Mouse (Mus musculus) gastrocnemius, adult 2 months (tissue): ENCODE data around the gene Stk17b. TPM values are rescaled to one million over a fixed set of nuclear protein-coding genes. Genes with fewer than 3 reads are reported as not detected.
A peak's percentile ranks its signal among the peaks of the same experiment; 100 is the strongest.

ENCODE experiments used
- DNase-seq: peaks from one replicate; pipeline ENCODE4 v3.0.0; 2022
- H3K27ac ChIP-seq: fragments of 200-600 bp; 2 replicates; pipeline ENCODE4 v1.8.1; 2022; ENCODE audit warnings: mild to moderate bottlenecking
- H3K4me3 ChIP-seq: fragments of 200-600 bp; 2 replicates; pipeline ENCODE4 v1.8.1; 2022; ENCODE audit warnings: mild to moderate bottlenecking, moderate library complexity
- CTCF ChIP-seq: fragments of 200-600 bp; IDR thresholded peaks from 2 replicates; pipeline ENCODE4 v1.8.1; 2022; ENCODE audit warnings: antibody characterized with exemption, mild to moderate bottlenecking, moderate library complexity
- intact Hi-C: fragments of 180-260 bp; cut with DNase I; formaldehyde crosslinking; loops from one replicate; pipeline ENCODE4 v1.15.1; 2025
- long read RNA-seq, 2 experiments: library from polyadenylated mRNA; stranded (forward); transcript quantifications; one replicate each; pipeline ENCODE4 v2.0.0; 2021
- total RNA-seq, 2 experiments: library from RNA; stranded (reverse); gene quantifications; 2 replicates each; pipeline ENCODE4 v1.2.3; 2021

The Stk17b gene
- 1 to 10 TPM; 6.0 to 6.7 TPM for total RNA-seq
- long read RNA-seq, experiment 1, partial matches to known transcripts = 1 of 2 reads
- long read RNA-seq, experiment 1, other reads (novel, unspliced or antisense) = 0 of 2 reads
- long read RNA-seq, experiment 2, partial matches to known transcripts = 0 of 3 reads
- long read RNA-seq, experiment 2, other reads (novel, unspliced or antisense) = 1 of 3 reads

GRCm38 (mm10) chr1:53784721-53785418, at the start of gene Stk17b:
TSS of gene Stk17b (minus strand) at chr1:53785224.
- DNase-seq = peak; percentile 97
- Histone ChIP-seq H3K27ac (peak within 1 kb of the TSS; percentile 93), H3K4me3 (peak within 1 kb of the TSS; percentile 98)
- TF ChIP-seq CTCF = no peak
- intact Hi-C loops = no loop called here

GRCm38 (mm10) chr1:53830286-53830685, 45.3 kb upstream of the Stk17b start:
- no peak for TF ChIP-seq CTCF
- Histone ChIP-seq H3K4me3 (no peak overlapping the region), H3K27ac (no peak overlapping the region)
- intact Hi-C loops = no loop called here
- no peak for DNase-seq

- TF ChIP-seq CTCF = no peak
- peak; percentile 18 for DNase-seq
- Histone ChIP-seq H3K27ac (no peak overlapping the region), H3K4me3 (no peak overlapping the region)
- intact Hi-C loops = no loop called here
Measured at GRCm38 (mm10) chr1:53829089-53829488, 44.1 kb upstream of the Stk17b start.

GRCm38 (mm10) chr1:53824446-53825337, 39.7 kb upstream of the Stk17b start:
- H3K27ac ChIP-seq = peak overlapping the region; percentile 64
- intact Hi-C loops = no loop called here
- no peak for TF ChIP-seq CTCF

GRCm38 (mm10) chr1:53823687-53824445, 38.8 kb upstream of the Stk17b start:
- intact Hi-C loops = no loop called here
- TF ChIP-seq CTCF = no peak
- peak; percentile 18 for DNase-seq
- Histone ChIP-seq H3K27ac (peak overlapping the region; percentile 64), H3K4me3 (peak overlapping the region; percentile 55)

More at GRCm38 (mm10) chr1:53824446-53825337, 39.7 kb upstream of the Stk17b start:
- no peak overlapping the region for H3K4me3 ChIP-seq
- no peak for DNase-seq

- TF ChIP-seq CTCF = no peak
- intact Hi-C loops = no loop called here
- no peak overlapping the region for H3K4me3 ChIP-seq
- no peak overlapping the region for H3K27ac ChIP-seq
- DNase-seq = no peak
Measured at GRCm38 (mm10) chr1:53821983-53822382, 37.0 kb upstream of the Stk17b start.

GRCm38 (mm10) chr1:53820041-53820632, 35.1 kb upstream of the Stk17b start:
- H3K27ac ChIP-seq = peak overlapping the region; percentile 56
- intact Hi-C loops = no loop called here
- DNase-seq = no peak
- H3K4me3 ChIP-seq = no peak overlapping the region
- TF ChIP-seq CTCF = no peak

- no peak for DNase-seq
- intact Hi-C loops = no loop called here
Measured at GRCm38 (mm10) chr1:53818072-53818862, 33.2 kb upstream of the Stk17b start.

GRCm38 (mm10) chr1:53816353-53816752, 31.3 kb upstream of the Stk17b start:
- TF ChIP-seq CTCF = no peak
- H3K27ac ChIP-seq = no peak overlapping the region

More at GRCm38 (mm10) chr1:53818072-53818862, 33.2 kb upstream of the Stk17b start:
- Histone ChIP-seq H3K27ac (peak overlapping the region; percentile 56), H3K4me3 (no peak overlapping the region)
- TF ChIP-seq CTCF = no peak

GRCm38 (mm10) chr1:53814077-53814705, 29.2 kb upstream of the Stk17b start:
- peak; percentile 25 for DNase-seq

More at GRCm38 (mm10) chr1:53816353-53816752, 31.3 kb upstream of the Stk17b start:
- no peak for DNase-seq
- intact Hi-C loops = no loop called here
- no peak overlapping the region for H3K4me3 ChIP-seq

GRCm38 (mm10) chr1:53811919-53812318, 26.9 kb upstream of the Stk17b start:
- intact Hi-C loops = no loop called here
- Histone ChIP-seq H3K27ac (no peak overlapping the region), H3K4me3 (no peak overlapping the region)
- no peak for DNase-seq
- no peak for TF ChIP-seq CTCF

More at GRCm38 (mm10) chr1:53814077-53814705, 29.2 kb upstream of the Stk17b start:
- intact Hi-C loops = no loop called here
- Histone ChIP-seq H3K27ac (peak overlapping the region; percentile 73), H3K4me3 (no peak overlapping the region)
- no peak for TF ChIP-seq CTCF
